Mouse (Mus musculus) lung, postnatal 0 days (tissue): ENCODE measurements around the gene Hvcn1. TPM values are rescaled to one million over a fixed set of nuclear protein-coding genes. Genes with fewer than 3 reads are reported as not detected.
A peak's percentile ranks its signal among the peaks of the same experiment; 100 is the strongest.

Source experiments
- ATAC-seq: fragments of 200-750 bp; cut with Nextera tagmentation; 2 replicates; pipeline ENCODE4 v1.8.0; 2017; ENCODE audit warnings: moderate library complexity
- DNase-seq: peaks from one replicate; pipeline ENCODE4 v3.0.0-alpha.2; 2016; ENCODE audit warnings: low spot score
- H3K27ac ChIP-seq: fragments of 300-500 bp; sonication (generic); 2 replicates; pipeline ENCODE4 v1.5.1; 2014; ENCODE audit warnings: antibody characterized with exemption, mild to moderate bottlenecking, low read length, mixed read lengths
- H3K27me3 ChIP-seq: fragments of 300-500 bp; sonication (generic); replicated peaks from 2 replicates; pipeline ENCODE4 v1.6.1; 2014; ENCODE audit warnings: low read length, mixed read lengths; ENCODE audit not compliant: insufficient read depth
- H3K36me3 ChIP-seq: fragments of 300-500 bp; sonication (generic); 2 replicates; pipeline ENCODE4 v1.6.1; 2014; ENCODE audit warnings: low read length, mixed read lengths; ENCODE audit not compliant: insufficient read depth
- H3K4me1 ChIP-seq: fragments of 300-500 bp; sonication (generic); 2 replicates; pipeline ENCODE4 v1.6.1; 2014; ENCODE audit warnings: antibody characterized with exemption, low read depth, low read length, mixed read lengths; ENCODE audit not compliant: insufficient read depth
- H3K4me2 ChIP-seq: fragments of 300-500 bp; sonication (generic); replicated peaks from 2 replicates; pipeline ENCODE4 v1.6.1; 2014; ENCODE audit warnings: low read depth, mild to moderate bottlenecking, low read length, moderate library complexity, mixed read lengths
- H3K4me3 ChIP-seq: fragments of 300-500 bp; sonication (generic); 2 replicates; pipeline ENCODE4 v1.5.1; 2014; ENCODE audit warnings: low read depth, low read length
- H3K9ac ChIP-seq: fragments of 300-500 bp; sonication (generic); replicated peaks from 2 replicates; pipeline ENCODE4 v1.6.1; 2014; ENCODE audit warnings: low read depth, mild to moderate bottlenecking
- H3K9me3 ChIP-seq: fragments of 300-500 bp; sonication (generic); 2 replicates; pipeline ENCODE4 v1.6.1; 2016; ENCODE audit warnings: low read length, mixed read lengths
- CTCF ChIP-seq: IDR thresholded peaks from 2 replicates; pipeline ENCODE4 v1.5.1; 2016; ENCODE audit warnings: antibody characterized with exemption, mild to moderate bottlenecking
- EP300 ChIP-seq: IDR thresholded peaks from 2 replicates; pipeline ENCODE4 v1.6.1; 2016; ENCODE audit warnings: antibody characterized with exemption, mild to moderate bottlenecking, control low read depth
- WGBS: fragments of 180-500 bp; shearing (Covaris S2); extraction: QIAGEN DNeasy Blood & Tissue Kit; methylation state at CpG from one replicate; pipeline ENCODE4 v1.1.7; 2014; 5-methylcytosine and 5-hydroxymethylcytosine counted together
- polyA plus RNA-seq: library from polyadenylated mRNA; unstranded; fragments of >200 nt; fragmentation: Nextera tagmentation; extraction: Ambion mirVana; gene quantifications from 2 replicates; pipeline ENCODE4 v1.2.1, GENCODE M21; 2015

The Hvcn1 gene
- polyA plus RNA-seq, 1 experiment from 2014 or later, result 3.7 TPM

DNA sequence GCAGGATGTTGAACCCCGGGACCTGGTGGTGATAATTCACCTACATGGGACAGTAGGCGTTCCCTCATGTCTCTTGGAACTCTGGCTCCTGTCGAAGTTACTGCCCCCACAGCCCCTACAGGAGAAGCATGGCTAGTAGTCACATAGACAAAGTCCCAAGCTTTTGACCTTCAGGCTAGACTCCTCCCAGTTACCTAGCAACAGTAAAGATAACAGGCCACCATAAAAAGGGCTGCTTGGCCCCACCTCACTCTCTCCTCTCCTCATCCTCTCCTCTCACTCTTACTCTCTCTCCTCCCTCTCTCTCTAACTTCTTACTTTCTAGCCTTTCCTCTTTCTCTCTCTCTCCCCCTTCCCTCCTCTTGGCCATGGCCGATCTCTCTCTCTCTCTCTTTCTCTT lies 5.7 kb upstream of the Hvcn1 start:
- Histone ChIP-seq H3K4me1 (no peaks in the 10 kb centered on the region), H3K4me3 (no peak overlapping the region), H3K9ac (no peak overlapping the region), H3K36me3 (no peaks in the 10 kb centered on the region), H3K9me3 (no peaks in the 10 kb centered on the region), H3K4me2 (no peak overlapping the region), H3K27ac (no peak overlapping the region), H3K27me3 (no peaks in the 10 kb centered on the region)
- no peak for ATAC-seq
- TF ChIP-seq CTCF, result no peak
- TF ChIP-seq EP300, result no peak
- WGBS, result 90% methylated on average over 4 of the region's 4 CpGs
- no peak for DNase-seq

- TF ChIP-seq CTCF (no peak), EP300 (no peak)
- H3K9me3 ChIP-seq, result no peaks in the 10 kb centered on the region
- DNase-seq, result no peak
- no peaks in the 10 kb centered on the region for H3K36me3 ChIP-seq
- no peaks in the 10 kb centered on the region for H3K27me3 ChIP-seq
- no peak overlapping the region for H3K4me3 ChIP-seq
- no peak overlapping the region for H3K4me2 ChIP-seq
- H3K9ac ChIP-seq, result no peak overlapping the region
- H3K27ac ChIP-seq, result no peak overlapping the region
- H3K4me1 ChIP-seq, result no peaks in the 10 kb centered on the region
- no peak for ATAC-seq
- WGBS, result 86% methylated on average over 6 of the region's 6 CpGs
Measured at GRCm38 (mm10) chr5:122201904-122202303, 4.7 kb upstream of the Hvcn1 start.

DNA sequence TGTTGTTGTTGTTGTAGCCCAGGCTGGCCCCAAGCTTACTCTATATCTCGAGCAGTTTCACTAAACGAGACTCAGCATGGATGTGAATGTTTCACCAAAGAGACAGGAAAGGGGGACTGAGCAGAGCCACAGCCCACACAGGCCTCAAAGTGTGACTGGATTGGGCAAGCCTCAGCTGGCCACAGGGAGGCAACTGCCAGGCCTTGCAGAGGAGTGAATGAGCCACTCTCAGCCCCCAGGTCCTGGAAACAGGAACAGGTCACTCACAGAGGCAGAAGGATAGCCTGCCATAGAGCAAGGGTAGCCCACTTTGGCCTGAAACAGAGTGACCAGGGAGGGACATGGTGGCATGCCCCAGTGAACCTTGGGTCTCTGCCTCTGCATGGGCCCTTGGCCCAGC lies 2.4 kb upstream of the Hvcn1 start:
- no peak overlapping the region for H3K4me2 ChIP-seq
- WGBS, result 49% methylated on average over 2 of the region's 2 CpGs

GRCm38 (mm10) chr5:122208909-122209308 lies 2.3 kb downstream of the Hvcn1 start:
- no peak for TF ChIP-seq CTCF
- no peak for TF ChIP-seq EP300
- Histone ChIP-seq H3K27ac (no peak overlapping the region), H3K27me3 (no peaks in the 10 kb centered on the region), H3K9ac (no peak overlapping the region), H3K4me2 (no peak overlapping the region), H3K9me3 (no peaks in the 10 kb centered on the region), H3K36me3 (no peaks in the 10 kb centered on the region), H3K4me3 (no peak overlapping the region), H3K4me1 (0 out of 2 replicates have a peak, but pooled peaks cover 3% of the 10 kb centered on the region)
- no peak for ATAC-seq
- DNase-seq, result no peak
- 53% methylated on average over 6 of the region's 6 CpGs for WGBS

More for the DNA sequence above, 2.4 kb upstream of the Hvcn1 start:
- Histone ChIP-seq H3K36me3 (no peaks in the 10 kb centered on the region), H3K4me1 (no peaks in the 10 kb centered on the region), H3K27ac (no peak overlapping the region), H3K9ac (no peak overlapping the region), H3K4me3 (no peak overlapping the region), H3K27me3 (no peaks in the 10 kb centered on the region), H3K9me3 (no peaks in the 10 kb centered on the region)
- DNase-seq, result no peak
- no peak for ATAC-seq
- no peak for TF ChIP-seq CTCF

- Histone ChIP-seq H3K9ac (no peak overlapping the region), H3K4me2 (peak overlapping the region; percentile 57), H3K27me3 (no peaks in the 10 kb centered on the region), H3K36me3 (no peaks in the 10 kb centered on the region), H3K27ac (no peak overlapping the region), H3K4me1 (0 out of 2 replicates have a peak, but pooled peaks cover 3% of the 10 kb centered on the region), H3K4me3 (peak overlapping the region; percentile 13; the same call in 1 of the 2 replicates), H3K9me3 (no peaks in the 10 kb centered on the region)
- ATAC-seq (peak; percentile 60), DNase-seq (peak; percentile 52)
- TF ChIP-seq CTCF (no peak), EP300 (no peak)
- 6% methylated on average over 21 of the region's 21 CpGs for WGBS
Measured at GRCm38 (mm10) chr5:122209591-122210368, 3.2 kb downstream of the Hvcn1 start.

- H3K36me3 ChIP-seq, result no peaks in the 10 kb centered on the region
- no peak overlapping the region for H3K4me2 ChIP-seq
- H3K27ac ChIP-seq, result no peak overlapping the region
- no peaks in the 10 kb centered on the region for H3K27me3 ChIP-seq
- ATAC-seq (no peak), DNase-seq (no peak)
- H3K9ac ChIP-seq, result no peak overlapping the region
- H3K9me3 ChIP-seq, result no peaks in the 10 kb centered on the region
- no peak overlapping the region for H3K4me3 ChIP-seq
- H3K4me1 ChIP-seq, result 0 out of 2 replicates have a peak, but pooled peaks cover 3% of the 10 kb centered on the region
- WGBS, result 91% methylated on average over 8 of the region's 8 CpGs
- no peak for TF ChIP-seq EP300
- TF ChIP-seq CTCF, result no peak
Measured at GRCm38 (mm10) chr5:122210890-122211289, 4.3 kb downstream of the Hvcn1 start.
